Mouse (Mus musculus): ENCODE results near the gene Ankrd2. TPM values are rescaled to one million over a fixed set of nuclear protein-coding genes. Genes with fewer than 3 reads are reported as not detected.
A peak's percentile ranks its signal among the peaks of the same experiment; 100 is the strongest.

Gene Ankrd2
- total RNA-seq (2014; rRNA removed) (0.42 TPM in 1 of 2 replicates, not detected in the other), polyA plus RNA-seq (2015; fragmentation: Nextera tagmentation; extraction: Ambion mirVana) (0.97 and 1.5 TPM in 2 replicates)

DNA sequence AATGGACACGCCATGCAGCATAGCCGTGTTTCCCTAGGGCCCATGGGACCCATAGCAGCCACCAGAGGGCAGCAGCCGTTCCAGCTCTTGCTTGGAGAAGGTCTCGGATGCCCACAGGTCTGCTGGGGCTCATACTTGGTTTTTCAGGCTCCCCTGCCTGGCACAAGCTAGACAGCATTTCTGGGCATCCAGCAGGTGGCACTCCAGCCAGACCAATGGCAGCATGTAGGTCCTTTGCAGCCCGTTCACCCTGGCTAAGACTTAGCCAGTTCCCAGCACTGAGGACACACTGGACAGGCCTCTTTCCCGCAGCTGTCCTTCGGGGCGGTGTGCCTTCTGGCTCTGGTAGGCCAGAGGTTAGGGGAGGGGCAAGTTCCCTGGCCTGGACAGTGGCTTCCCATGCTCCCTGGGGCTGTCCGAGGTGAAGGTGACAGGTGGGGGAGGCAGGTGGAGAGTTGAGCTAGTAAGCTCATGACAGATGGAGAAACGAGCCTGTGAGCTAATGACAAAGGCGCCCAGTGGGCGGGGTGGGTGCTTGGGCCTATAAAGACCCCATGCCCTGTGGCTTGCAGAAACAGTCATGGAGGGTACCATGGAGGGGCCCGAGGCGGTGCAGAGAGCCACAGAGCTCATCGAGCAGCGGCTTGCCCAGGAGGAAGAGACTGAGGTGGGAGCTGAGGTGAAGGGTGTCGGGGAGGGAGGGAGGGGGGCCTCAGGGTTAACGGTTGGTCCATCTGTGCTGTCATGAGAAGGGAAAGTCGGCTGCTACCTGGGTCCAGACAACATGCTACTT lies at the start of gene Ankrd2:
Gene Ankrd2 (plus strand): TSS at position 545 of the 793 bp plus-strand sequence.
- ATAC-seq, result peak; percentile 90
- H3K27ac ChIP-seq, result no peak within 1 kb of the TSS
- no peaks in the 10 kb centered on the region for H3K27me3 ChIP-seq (ENCODE audit: insufficient read depth, low read length)
- DNase-seq (ENCODE audit: low spot score), result peak; percentile 90
- no peak within 1 kb of the TSS for H3K4me3 ChIP-seq (ENCODE audit: low read length)
- peak; percentile 91 for TF ChIP-seq CTCF (IDR thresholded peaks at IDR 0.05; ENCODE audit: low read depth)
- H3K4me2 ChIP-seq (ENCODE audit: low read depth, low read length), result no peak within 1 kb of the TSS
- H3K4me1 ChIP-seq (ENCODE audit: insufficient read depth, low read length), result no peaks in the 10 kb centered on the region
- no peaks in the 10 kb centered on the region for H3K36me3 ChIP-seq (ENCODE audit: insufficient read depth, low read length)
- H3K9me3 ChIP-seq (ENCODE audit: low read length), result no peaks in the 10 kb centered on the region
- no peak within 1 kb of the TSS for H3K9ac ChIP-seq (replicated peaks; ENCODE audit: low read length)
- WGBS, result 66% methylated on average over 19 of the region's 19 CpGs

DNA sequence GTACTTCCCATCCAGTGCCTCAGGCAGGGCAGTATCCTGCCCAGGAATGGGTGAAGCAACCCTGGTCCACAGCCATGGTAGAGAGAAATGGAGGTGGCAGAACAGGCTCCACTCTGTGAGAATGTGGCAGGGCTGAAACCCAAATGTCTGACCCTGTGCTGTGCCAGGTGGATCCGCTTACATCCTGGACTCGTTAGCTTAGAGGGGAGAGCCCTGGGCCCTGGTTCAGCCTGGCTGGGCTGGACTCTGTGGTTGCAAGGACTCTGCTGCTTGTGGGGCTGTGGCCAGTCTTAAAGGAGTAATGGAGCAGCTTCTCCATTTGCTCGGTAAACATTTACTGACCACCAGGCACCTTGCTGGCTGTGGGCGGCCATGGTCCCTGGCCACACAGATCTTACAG lies 48.6 kb upstream of the Ankrd2 start:
- ATAC-seq, result no peak

DNA sequence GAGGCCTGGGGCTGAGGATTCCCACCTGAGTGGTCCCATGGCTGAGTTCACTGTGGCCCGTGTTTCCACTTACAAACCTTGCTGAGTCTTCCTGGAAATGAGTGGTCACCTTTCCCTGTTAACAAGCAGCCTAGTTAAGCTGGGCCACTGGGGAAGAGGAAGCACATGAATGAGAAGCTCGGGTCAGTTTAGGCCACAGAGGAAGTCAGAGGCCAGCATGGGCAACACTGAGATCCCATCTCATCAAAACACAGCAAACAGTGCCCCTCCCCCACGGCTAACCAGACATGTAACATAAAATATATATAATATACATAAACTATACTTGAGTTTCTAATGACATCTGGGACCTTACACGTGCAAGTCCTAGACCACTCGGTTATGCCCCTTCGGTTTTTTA lies 46.0 kb upstream of the Ankrd2 start:
- no peak for DNase-seq (ENCODE audit: low spot score)
- TF ChIP-seq CTCF (IDR thresholded peaks at IDR 0.05; ENCODE audit: low read depth), result no peak
- H3K27me3 ChIP-seq (ENCODE audit: insufficient read depth, low read length), result no peaks in the 10 kb centered on the region
- no peaks in the 10 kb centered on the region for H3K4me1 ChIP-seq (ENCODE audit: insufficient read depth, low read length)
- H3K9ac ChIP-seq (replicated peaks; ENCODE audit: low read length), result no peak overlapping the region
- 81% methylated on average over 6 of the region's 6 CpGs for WGBS
- H3K9me3 ChIP-seq (ENCODE audit: low read length), result no peaks in the 10 kb centered on the region
- no peak overlapping the region for H3K27ac ChIP-seq
- ATAC-seq, result no peak
- no peak overlapping the region for H3K4me3 ChIP-seq (ENCODE audit: low read length)
- H3K36me3 ChIP-seq (ENCODE audit: insufficient read depth, low read length), result no peaks in the 10 kb centered on the region
- no peak overlapping the region for H3K4me2 ChIP-seq (ENCODE audit: low read depth, low read length)

More for the DNA sequence above, 48.6 kb upstream of the Ankrd2 start:
- H3K27me3 ChIP-seq (ENCODE audit: insufficient read depth, low read length), result no peaks in the 10 kb centered on the region
- no peak overlapping the region for H3K27ac ChIP-seq
- H3K36me3 ChIP-seq (ENCODE audit: insufficient read depth, low read length), result no peaks in the 10 kb centered on the region
- H3K9me3 ChIP-seq (ENCODE audit: low read length), result no peaks in the 10 kb centered on the region
- no peak overlapping the region for H3K9ac ChIP-seq (replicated peaks; ENCODE audit: low read length)
- peaks cover 3% of the 10 kb centered on the region; the same call in 1 of the 2 replicates for H3K4me1 ChIP-seq (ENCODE audit: insufficient read depth, low read length)
- no peak overlapping the region for H3K4me2 ChIP-seq (ENCODE audit: low read depth, low read length)
- H3K4me3 ChIP-seq (ENCODE audit: low read length), result no peak overlapping the region
- TF ChIP-seq CTCF (IDR thresholded peaks at IDR 0.05; ENCODE audit: low read depth), result no peak
- no peak for DNase-seq (ENCODE audit: low spot score)
- 87% methylated on average over 4 of the region's 4 CpGs for WGBS

DNA sequence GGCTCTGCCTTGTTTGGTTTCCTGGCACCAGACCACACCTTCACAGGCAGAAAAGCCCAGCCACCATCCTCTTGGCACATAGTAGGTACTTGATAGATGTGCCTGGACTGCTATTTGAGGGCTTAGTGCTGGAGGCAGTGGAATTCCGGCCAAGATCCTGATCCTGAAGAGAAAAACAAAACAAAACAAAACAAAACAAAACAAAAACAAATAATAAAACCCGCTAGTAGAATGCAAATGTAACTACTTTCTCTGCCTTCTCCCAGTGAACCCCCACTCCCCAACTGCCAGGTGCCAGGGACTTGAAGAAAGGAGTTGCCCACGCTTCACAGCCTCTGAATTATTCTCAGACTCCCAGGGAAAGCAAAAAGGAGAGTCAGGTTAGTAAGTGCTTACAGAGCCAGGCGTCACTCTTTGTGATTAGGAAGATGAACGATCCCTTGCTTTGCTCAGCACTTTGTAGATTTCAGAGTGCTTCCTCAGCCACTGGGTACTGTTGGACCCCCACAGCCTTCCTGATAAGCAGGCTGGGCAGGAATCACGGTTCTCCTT lies 43.8 kb upstream of the Ankrd2 start:
- H3K4me1 ChIP-seq (ENCODE audit: insufficient read depth, low read length), result no peaks in the 10 kb centered on the region
- WGBS, result 30% methylated on average over 6 of the region's 6 CpGs
- H3K36me3 ChIP-seq (ENCODE audit: insufficient read depth, low read length), result no peaks in the 10 kb centered on the region
- TF ChIP-seq CTCF (IDR thresholded peaks at IDR 0.05; ENCODE audit: low read depth), result no peak
- H3K4me2 ChIP-seq (ENCODE audit: low read depth, low read length), result no peak overlapping the region
- peak; percentile 46 for DNase-seq (ENCODE audit: low spot score)
- no peak overlapping the region for H3K4me3 ChIP-seq (ENCODE audit: low read length)
- H3K27ac ChIP-seq, result peak overlapping the region; percentile 38; the same call in 1 of the 2 replicates
- no peaks in the 10 kb centered on the region for H3K27me3 ChIP-seq (ENCODE audit: insufficient read depth, low read length)
- ATAC-seq, result peak; percentile 47; the same call in 1 of the 2 replicates
- H3K9ac ChIP-seq (replicated peaks; ENCODE audit: low read length), result no peak overlapping the region
- no peaks in the 10 kb centered on the region for H3K9me3 ChIP-seq (ENCODE audit: low read length)

DNA sequence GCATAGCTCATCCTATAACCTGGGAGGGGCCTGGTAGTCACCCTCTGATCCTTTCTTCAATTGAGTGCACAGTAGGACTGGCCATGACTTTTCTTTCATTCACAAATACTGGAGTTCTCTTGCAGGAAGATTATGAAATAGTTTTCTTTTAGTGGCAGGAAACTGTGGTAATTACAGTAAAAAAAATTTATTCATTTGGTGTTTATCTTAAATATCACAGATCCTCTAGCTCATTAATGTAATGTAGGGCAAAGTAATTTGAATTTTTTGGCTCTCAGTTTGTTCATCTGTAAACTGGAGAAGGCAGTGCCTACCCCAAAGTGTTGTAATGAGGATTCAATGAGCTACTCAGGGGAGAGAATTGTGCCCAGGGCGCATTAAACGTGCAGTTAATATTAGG lies 42.8 kb upstream of the Ankrd2 start:
- 85% methylated on average over 2 of the region's 2 CpGs for WGBS
- Histone ChIP-seq H3K27me3 (ENCODE audit: insufficient read depth, low read length) (no peaks in the 10 kb centered on the region), H3K27ac (no peak overlapping the region), H3K36me3 (ENCODE audit: insufficient read depth, low read length) (no peaks in the 10 kb centered on the region), H3K4me2 (ENCODE audit: low read depth, low read length) (no peak overlapping the region), H3K4me1 (ENCODE audit: insufficient read depth, low read length) (no peaks in the 10 kb centered on the region), H3K9me3 (ENCODE audit: low read length) (no peaks in the 10 kb centered on the region), H3K4me3 (ENCODE audit: low read length) (no peak overlapping the region), H3K9ac (replicated peaks; ENCODE audit: low read length) (no peak overlapping the region)
- DNase-seq (ENCODE audit: low spot score) (no peak), ATAC-seq (no peak)
- TF ChIP-seq CTCF (IDR thresholded peaks at IDR 0.05; ENCODE audit: low read depth), result no peak

DNA sequence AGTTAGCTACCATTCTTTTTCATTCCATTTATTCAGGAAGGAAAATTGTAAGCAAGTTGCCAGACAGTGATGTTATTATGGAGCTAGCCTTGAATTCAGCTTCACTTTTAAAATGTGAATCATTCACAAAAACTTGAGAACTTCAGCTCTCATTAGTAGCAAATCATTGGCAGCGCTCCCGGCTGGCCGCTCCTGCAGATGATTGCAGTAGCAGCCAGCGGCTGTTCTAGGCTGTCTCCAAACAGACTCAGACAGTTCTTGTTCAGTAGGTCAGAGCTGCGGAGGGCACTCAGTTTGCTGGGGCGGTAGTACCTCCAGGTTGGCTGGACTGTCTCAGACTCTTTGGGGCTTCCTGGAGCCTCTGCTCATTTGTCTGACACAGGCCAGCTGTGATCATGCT lies 42.3 kb upstream of the Ankrd2 start:
- DNase-seq (ENCODE audit: low spot score), result peak; percentile 47
- no peak overlapping the region for H3K4me2 ChIP-seq (ENCODE audit: low read depth, low read length)
- no peaks in the 10 kb centered on the region for H3K4me1 ChIP-seq (ENCODE audit: insufficient read depth, low read length)
- H3K4me3 ChIP-seq (ENCODE audit: low read length), result no peak overlapping the region
- no peak overlapping the region for H3K27ac ChIP-seq
- TF ChIP-seq CTCF (IDR thresholded peaks at IDR 0.05; ENCODE audit: low read depth), result no peak
- 57% methylated on average over 6 of the region's 6 CpGs for WGBS
- H3K36me3 ChIP-seq (ENCODE audit: insufficient read depth, low read length), result no peaks in the 10 kb centered on the region
- no peaks in the 10 kb centered on the region for H3K27me3 ChIP-seq (ENCODE audit: insufficient read depth, low read length)
- no peak overlapping the region for H3K9ac ChIP-seq (replicated peaks; ENCODE audit: low read length)
- H3K9me3 ChIP-seq (ENCODE audit: low read length), result no peaks in the 10 kb centered on the region
- no peak for ATAC-seq

DNA sequence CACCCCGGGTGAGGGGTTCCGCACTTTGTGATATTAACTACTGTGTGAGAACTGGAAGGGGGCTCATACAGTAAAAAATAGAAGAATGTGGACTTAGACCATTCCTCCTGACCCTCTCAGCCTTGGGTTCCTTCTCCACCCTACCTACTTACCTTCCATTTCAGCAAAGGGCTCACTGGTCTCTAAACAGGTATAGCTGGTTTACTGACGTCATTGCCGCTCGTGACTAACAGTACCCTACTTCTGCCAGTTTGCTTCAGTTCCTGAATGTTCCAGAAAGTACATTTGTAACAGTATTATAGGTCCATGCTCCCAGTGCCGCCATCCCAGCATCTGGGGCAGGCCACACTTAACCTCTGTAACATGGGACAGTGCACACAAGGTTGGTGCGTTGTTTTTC lies 41.8 kb upstream of the Ankrd2 start:
- 92% methylated on average over 7 of the region's 7 CpGs for WGBS
- Histone ChIP-seq H3K9ac (replicated peaks; ENCODE audit: low read length) (no peak overlapping the region), H3K4me1 (ENCODE audit: insufficient read depth, low read length) (no peaks in the 10 kb centered on the region), H3K36me3 (ENCODE audit: insufficient read depth, low read length) (no peaks in the 10 kb centered on the region), H3K4me2 (ENCODE audit: low read depth, low read length) (no peak overlapping the region), H3K9me3 (ENCODE audit: low read length) (no peaks in the 10 kb centered on the region), H3K4me3 (ENCODE audit: low read length) (no peak overlapping the region), H3K27me3 (ENCODE audit: insufficient read depth, low read length) (no peaks in the 10 kb centered on the region), H3K27ac (no peak overlapping the region)
- ATAC-seq, result no peak
- no peak for DNase-seq (ENCODE audit: low spot score)
- TF ChIP-seq CTCF (IDR thresholded peaks at IDR 0.05; ENCODE audit: low read depth), result no peak
